Mouse (Mus musculus): Measurements from ENCODE around the gene Dgat2. TPM values are rescaled to one million over a fixed set of nuclear protein-coding genes. Genes with fewer than 3 reads are reported as not detected.

Gene Dgat2
- polyA plus RNA-seq, 1 experiment = 3.0 TPM

- H3K36me3 ChIP-seq (ENCODE audit: control insufficient read depth, insufficient read depth) = no peaks in the 10 kb centered on the region
- TF ChIP-seq FOSL1 (IDR thresholded peaks at IDR 0.05; ENCODE audit: insufficient read depth, low read length, poor library complexity, severe bottlenecking) (no peak), MAX (IDR thresholded peaks at IDR 0.05) (no peak), CTCF (IDR thresholded peaks at IDR 0.05; ENCODE audit: control insufficient read depth, insufficient read depth, insufficient read length) (no peak), MYOG (IDR thresholded peaks at IDR 0.05; ENCODE audit: control insufficient read depth, extremely low read depth, insufficient read length) (no peak), CEBPB (IDR thresholded peaks at IDR 0.05; ENCODE audit: low read depth) (no peak), USF1 (IDR thresholded peaks at IDR 0.05; ENCODE audit: low read depth) (no peak), MYOD1 (IDR thresholded peaks at IDR 0.05; ENCODE audit: control insufficient read depth, insufficient read length, low read depth) (no peak)
- H3ac ChIP-seq (ENCODE audit: control insufficient read depth, insufficient read length, low read depth) = no peak overlapping the region
- no peak overlapping the region for H3K4me3 ChIP-seq (ENCODE audit: insufficient read depth, poor library complexity, severe bottlenecking)
- H3K79me3 ChIP-seq (ENCODE audit: low read depth) = no peaks in the 10 kb centered on the region
- H3K27me3 ChIP-seq (ENCODE audit: control insufficient read depth, insufficient read depth, insufficient read length) = no peaks in the 10 kb centered on the region
- no peaks in the 10 kb centered on the region for H3K79me2 ChIP-seq (ENCODE audit: control insufficient read depth, insufficient read depth)
Observed at GRCm38 (mm10) chr7:99156737-99157136, 25.8 kb downstream of the Dgat2 start.

- no peaks in the 10 kb centered on the region for H3K36me3 ChIP-seq (ENCODE audit: control insufficient read depth, insufficient read depth)
- no peak overlapping the region for H3K4me3 ChIP-seq (ENCODE audit: insufficient read depth, poor library complexity, severe bottlenecking)
- H3K79me2 ChIP-seq (ENCODE audit: control insufficient read depth, insufficient read depth) = no peaks in the 10 kb centered on the region
- H3K79me3 ChIP-seq (ENCODE audit: low read depth) = no peaks in the 10 kb centered on the region
- no peak overlapping the region for H3ac ChIP-seq (ENCODE audit: control insufficient read depth, insufficient read length, low read depth)
- H3K27me3 ChIP-seq (ENCODE audit: control insufficient read depth, insufficient read depth, insufficient read length) = no peaks in the 10 kb centered on the region
- TF ChIP-seq USF1 (IDR thresholded peaks at IDR 0.05; ENCODE audit: low read depth) = no peak
- no peak for TF ChIP-seq MYOG (IDR thresholded peaks at IDR 0.05; ENCODE audit: control insufficient read depth, extremely low read depth, insufficient read length)
- TF ChIP-seq MYOD1 (IDR thresholded peaks at IDR 0.05; ENCODE audit: control insufficient read depth, insufficient read length, low read depth) = no peak
- no peak for TF ChIP-seq CEBPB (IDR thresholded peaks at IDR 0.05; ENCODE audit: low read depth)
- TF ChIP-seq MAX (IDR thresholded peaks at IDR 0.05) = no peak
- TF ChIP-seq FOSL1 (IDR thresholded peaks at IDR 0.05; ENCODE audit: insufficient read depth, low read length, poor library complexity, severe bottlenecking) = no peak
- no peak for TF ChIP-seq CTCF (IDR thresholded peaks at IDR 0.05; ENCODE audit: control insufficient read depth, insufficient read depth, insufficient read length)
Observed at GRCm38 (mm10) chr7:99155311-99156289, 26.9 kb downstream of the Dgat2 start.

GRCm38 (mm10) chr7:99154648-99155151 is 27.8 kb downstream of the Dgat2 start:
- TF ChIP-seq MAX (IDR thresholded peaks at IDR 0.05) = no peak
- no peak for TF ChIP-seq FOSL1 (IDR thresholded peaks at IDR 0.05; ENCODE audit: insufficient read depth, low read length, poor library complexity, severe bottlenecking)
- no peak for TF ChIP-seq CEBPB (IDR thresholded peaks at IDR 0.05; ENCODE audit: low read depth)
- no peak for TF ChIP-seq CTCF (IDR thresholded peaks at IDR 0.05; ENCODE audit: control insufficient read depth, insufficient read depth, insufficient read length)
- no peak for TF ChIP-seq USF1 (IDR thresholded peaks at IDR 0.05; ENCODE audit: low read depth)
- no peak for TF ChIP-seq MYOG (IDR thresholded peaks at IDR 0.05; ENCODE audit: control insufficient read depth, extremely low read depth, insufficient read length)
- no peak for TF ChIP-seq MYOD1 (IDR thresholded peaks at IDR 0.05; ENCODE audit: control insufficient read depth, insufficient read length, low read depth)
- Histone ChIP-seq H3K27me3 (ENCODE audit: control insufficient read depth, insufficient read depth, insufficient read length) (no peaks in the 10 kb centered on the region), H3K36me3 (ENCODE audit: control insufficient read depth, insufficient read depth) (no peaks in the 10 kb centered on the region), H3ac (ENCODE audit: control insufficient read depth, insufficient read length, low read depth) (no peak overlapping the region), H3K79me2 (ENCODE audit: control insufficient read depth, insufficient read depth) (no peaks in the 10 kb centered on the region), H3K4me3 (ENCODE audit: insufficient read depth, poor library complexity, severe bottlenecking) (no peak overlapping the region), H3K79me3 (ENCODE audit: low read depth) (no peaks in the 10 kb centered on the region)

- H3K27me3 ChIP-seq (ENCODE audit: control insufficient read depth, insufficient read depth, insufficient read length) = no peaks in the 10 kb centered on the region
- no peak for TF ChIP-seq FOSL1 (IDR thresholded peaks at IDR 0.05; ENCODE audit: insufficient read depth, low read length, poor library complexity, severe bottlenecking)
- no peak for TF ChIP-seq MAX (IDR thresholded peaks at IDR 0.05)
- no peak for TF ChIP-seq MYOD1 (IDR thresholded peaks at IDR 0.05; ENCODE audit: control insufficient read depth, insufficient read length, low read depth)
- no peak for TF ChIP-seq CEBPB (IDR thresholded peaks at IDR 0.05; ENCODE audit: low read depth)
- no peak for TF ChIP-seq USF1 (IDR thresholded peaks at IDR 0.05; ENCODE audit: low read depth)
- no peak for TF ChIP-seq CTCF (IDR thresholded peaks at IDR 0.05; ENCODE audit: control insufficient read depth, insufficient read depth, insufficient read length)
- no peak for TF ChIP-seq MYOG (IDR thresholded peaks at IDR 0.05; ENCODE audit: control insufficient read depth, extremely low read depth, insufficient read length)
- H3ac ChIP-seq (ENCODE audit: control insufficient read depth, insufficient read length, low read depth) = no peak overlapping the region
- H3K36me3 ChIP-seq (ENCODE audit: control insufficient read depth, insufficient read depth) = no peaks in the 10 kb centered on the region
- no peaks in the 10 kb centered on the region for H3K79me3 ChIP-seq (ENCODE audit: low read depth)
- H3K4me3 ChIP-seq (ENCODE audit: insufficient read depth, poor library complexity, severe bottlenecking) = no peak overlapping the region
- no peaks in the 10 kb centered on the region for H3K79me2 ChIP-seq (ENCODE audit: control insufficient read depth, insufficient read depth)
Observed at GRCm38 (mm10) chr7:99153686-99154202, 28.8 kb downstream of the Dgat2 start.

- no peak for TF ChIP-seq CTCF (IDR thresholded peaks at IDR 0.05; ENCODE audit: control insufficient read depth, insufficient read depth, insufficient read length)
- no peaks in the 10 kb centered on the region for H3K79me2 ChIP-seq (ENCODE audit: control insufficient read depth, insufficient read depth)
- H3K79me3 ChIP-seq (ENCODE audit: low read depth) = no peaks in the 10 kb centered on the region
Observed at GRCm38 (mm10) chr7:99152756-99153155, 29.8 kb downstream of the Dgat2 start.

More at GRCm38 (mm10) chr7:99152756-99153155, 29.8 kb downstream of the Dgat2 start:
- H3K4me3 ChIP-seq (ENCODE audit: insufficient read depth, poor library complexity, severe bottlenecking) = no peak overlapping the region
- no peaks in the 10 kb centered on the region for H3K36me3 ChIP-seq (ENCODE audit: control insufficient read depth, insufficient read depth)
- H3K27me3 ChIP-seq (ENCODE audit: control insufficient read depth, insufficient read depth, insufficient read length) = no peaks in the 10 kb centered on the region
- H3ac ChIP-seq (ENCODE audit: control insufficient read depth, insufficient read length, low read depth) = no peak overlapping the region

Data from C2C12 (cell line).